Mouse (Mus musculus) kidney, adult 8-10 months (tissue): ENCODE measurements around the gene Scnn1b.

Experiments used
- DNase-seq, 2 experiments: peaks; one replicate each; pipeline ENCODE4 v3.0.0; 2022

Scnn1b gene

DNA sequence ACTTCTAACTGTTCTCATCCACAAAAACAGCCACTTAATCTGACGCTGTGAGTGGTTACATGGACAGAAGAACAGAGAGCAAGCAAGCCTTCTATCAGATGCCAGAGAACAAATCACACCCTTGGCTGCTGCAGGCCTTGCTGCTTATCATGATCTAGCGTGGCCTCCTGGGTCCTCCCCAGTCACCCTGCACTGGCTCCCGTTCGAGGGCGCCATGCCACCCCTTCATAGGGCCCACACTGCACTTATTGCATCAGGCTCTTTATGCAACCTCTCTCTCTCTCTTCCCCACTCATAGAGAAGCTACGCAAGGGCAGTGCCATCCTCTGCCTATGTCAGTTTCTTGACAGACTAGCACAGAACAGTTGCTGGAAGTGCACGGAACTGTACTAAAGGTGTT, 101.3 kb downstream of the Scnn1b start:
- DNase-seq: no peak
